Mouse (Mus musculus) lung, postnatal 0 days (tissue): ENCODE results near the gene Bik.

Source experiments
- CTCF ChIP-seq: IDR thresholded peaks from 2 replicates; pipeline ENCODE4 v1.5.1; 2016; ENCODE audit warnings: antibody characterized with exemption, mild to moderate bottlenecking
- EP300 ChIP-seq: IDR thresholded peaks from 2 replicates; pipeline ENCODE4 v1.6.1; 2016; ENCODE audit warnings: antibody characterized with exemption, mild to moderate bottlenecking, control low read depth

DNA sequence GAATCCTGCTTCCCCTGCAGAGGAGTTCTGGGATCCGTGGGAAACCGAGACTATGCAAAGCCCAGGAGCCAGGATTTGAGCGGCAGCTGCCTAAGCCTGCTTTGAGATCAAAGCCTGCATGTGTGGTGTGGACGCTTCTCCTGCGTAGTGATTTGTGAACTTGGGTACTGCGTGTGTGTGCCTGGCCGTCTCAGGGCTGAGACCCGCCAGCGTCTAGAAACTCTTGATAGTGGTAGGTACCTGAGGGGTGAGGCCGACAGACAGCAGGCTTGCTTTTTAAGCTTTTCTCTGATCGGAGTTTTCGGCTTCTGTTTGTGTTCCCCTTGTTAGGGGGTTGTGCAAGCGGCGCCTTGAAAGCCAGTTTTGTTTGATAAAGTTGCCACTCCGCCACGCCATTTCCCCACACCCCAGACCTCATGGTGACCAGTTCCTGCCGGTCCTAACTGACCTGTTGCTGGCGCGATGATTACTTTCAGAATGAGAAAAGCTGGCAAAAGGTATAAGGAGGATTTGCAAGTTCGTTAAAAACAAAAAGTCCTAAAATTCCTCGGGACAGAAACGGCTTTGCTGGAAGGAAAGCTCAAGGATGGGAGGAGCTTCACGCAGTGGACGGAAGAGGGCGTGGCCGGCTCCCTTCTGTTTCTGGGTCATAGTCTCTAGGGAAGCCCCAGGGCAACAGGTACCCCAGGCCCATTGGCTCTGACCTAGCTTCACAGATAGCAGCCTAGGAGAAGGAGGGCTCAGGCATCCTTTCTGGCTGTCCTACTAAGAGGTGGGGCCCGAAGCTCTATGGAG is 37.4 kb downstream of the Bik start:
- TF ChIP-seq CTCF (no peak; the same call in 1 of the 2 replicates), EP300 (no peak)
